Mouse (Mus musculus) liver, embryonic 13.5 days (tissue): ENCODE results near the gene Ier2. TPM values are rescaled to one million over a fixed set of nuclear protein-coding genes. Genes with fewer than 3 reads are reported as not detected.

ENCODE experiments used
- ATAC-seq: fragments of 200-750 bp; cut with Nextera tagmentation; 2 replicates; pipeline ENCODE4 v1.8.0; 2017; ENCODE audit warnings: low read depth, mild to moderate bottlenecking, moderate number of reproducible peaks, moderate library complexity
- DNase-seq: peaks from one replicate; pipeline ENCODE4 v3.0.0; 2022
- H3K27ac ChIP-seq: fragments of 300-500 bp; sonication (generic); 2 replicates; pipeline ENCODE4 v1.5.1; 2015; ENCODE audit warnings: moderate library complexity, mild to moderate bottlenecking, inconsistent platforms
- H3K27me3 ChIP-seq: fragments of 300-500 bp; sonication (generic); 2 replicates; pipeline ENCODE4 v1.6.1; 2015; ENCODE audit warnings: mild to moderate bottlenecking, inconsistent platforms
- H3K36me3 ChIP-seq: fragments of 300-500 bp; sonication (generic); 2 replicates; pipeline ENCODE4 v1.6.1; 2015; ENCODE audit warnings: mild to moderate bottlenecking, inconsistent platforms
- H3K4me1 ChIP-seq: fragments of 300-500 bp; sonication (generic); replicated peaks from 2 replicates; pipeline ENCODE4 v1.6.1; 2015; ENCODE audit warnings: inconsistent platforms
- H3K4me2 ChIP-seq: fragments of 300-500 bp; sonication (generic); 2 replicates; pipeline ENCODE4 v1.6.1; 2015; ENCODE audit warnings: inconsistent platforms, mild to moderate bottlenecking, moderate library complexity
- H3K4me3 ChIP-seq: fragments of 300-500 bp; sonication (generic); replicated peaks from 2 replicates; pipeline ENCODE4 v1.5.1; 2015; ENCODE audit warnings: mild to moderate bottlenecking, inconsistent platforms
- H3K9ac ChIP-seq: fragments of 300-500 bp; sonication (generic); 2 replicates; pipeline ENCODE4 v1.6.1; 2015; ENCODE audit warnings: mild to moderate bottlenecking, inconsistent platforms
- H3K9me3 ChIP-seq: fragments of 300-500 bp; sonication (generic); replicated peaks from 2 replicates; pipeline ENCODE4 v1.6.1; 2016; ENCODE audit warnings: inconsistent platforms
- WGBS: fragments of 180-500 bp; shearing (Covaris S2); methylation state at CpG from one replicate; pipeline ENCODE4 v1.1.7; 2015; ENCODE audit not compliant: insufficient replicate concordance; 5-methylcytosine and 5-hydroxymethylcytosine counted together
- polyA plus RNA-seq: library from polyadenylated mRNA; unstranded; fragments of >200 nt; fragmentation: Nextera tagmentation; extraction: Ambion mirVana; gene quantifications from 2 replicates; pipeline ENCODE4 v1.2.1, GENCODE M21; 2015

Ier2 gene
- polyA plus RNA-seq, 1 experiment from 2014 or later, result 20.5 TPM

DNA sequence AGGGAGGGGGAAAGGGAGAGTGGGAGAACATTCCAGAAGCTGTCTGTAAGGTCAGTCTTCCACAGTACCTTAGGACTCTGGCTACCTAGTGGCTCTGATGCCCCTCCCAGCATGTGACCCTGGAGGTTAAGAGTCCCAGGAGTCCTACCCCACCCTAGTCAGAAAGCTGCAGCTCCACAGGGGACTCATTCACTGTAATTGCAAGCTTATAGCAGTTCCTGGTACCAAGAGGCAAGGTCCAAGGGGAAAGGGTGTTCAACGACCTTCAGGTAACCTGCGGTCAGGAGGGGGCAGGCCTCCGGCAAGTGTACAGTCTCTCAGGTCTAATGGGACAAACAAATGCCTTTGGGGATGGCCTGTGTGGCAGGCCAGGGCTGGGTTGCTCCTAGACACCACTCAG lies 12.4 kb downstream of the Ier2 start:
- WGBS, result 56% methylated on average over 3 of the region's 3 CpGs
- no peaks in the 10 kb centered on the region for H3K9me3 ChIP-seq
- no peak overlapping the region for H3K4me2 ChIP-seq
- no peaks in the 10 kb centered on the region for H3K36me3 ChIP-seq
- H3K4me1 ChIP-seq, result peaks cover 35% of the 10 kb centered on the region
- H3K9ac ChIP-seq, result no peak overlapping the region
- H3K27ac ChIP-seq, result no peak overlapping the region
- ATAC-seq (no peak), DNase-seq (no peak)
- no peaks in the 10 kb centered on the region for H3K27me3 ChIP-seq
- no peak overlapping the region for H3K4me3 ChIP-seq

DNA sequence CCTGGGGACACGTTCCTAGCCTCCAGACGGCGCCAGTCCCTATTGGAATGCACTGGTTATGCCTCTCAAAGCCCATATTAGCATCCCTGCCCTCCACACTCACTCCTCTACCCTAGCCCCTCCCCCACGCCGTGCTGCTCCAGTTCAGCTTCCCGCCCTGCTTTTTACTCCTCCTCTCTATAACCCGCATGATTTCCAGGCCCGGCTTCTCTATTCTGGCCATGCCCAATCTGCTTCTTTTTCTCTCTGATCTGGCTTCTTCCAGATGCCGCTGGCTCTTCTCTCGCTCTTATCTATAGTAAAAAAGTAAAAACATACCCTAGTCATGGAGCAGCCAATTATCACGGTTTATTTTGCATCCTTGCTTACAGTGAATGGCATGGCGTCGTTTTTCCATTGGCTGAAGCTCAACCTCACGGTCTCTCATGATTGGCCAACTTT lies 15.2 kb downstream of the Ier2 start:
- Histone ChIP-seq H3K4me1 (peaks cover 18% of the 10 kb centered on the region), H3K9me3 (no peaks in the 10 kb centered on the region), H3K27me3 (no peaks in the 10 kb centered on the region), H3K27ac (peak overlapping the region; percentile 54), H3K4me2 (peak overlapping the region; percentile 65), H3K36me3 (no peaks in the 10 kb centered on the region), H3K9ac (peak overlapping the region; percentile 11; the same call in 1 of the 2 replicates), H3K4me3 (peak overlapping the region; percentile 32)
- ATAC-seq (peak; percentile 67), DNase-seq (no peak)
- 5% methylated on average over 14 of the region's 14 CpGs for WGBS

DNA sequence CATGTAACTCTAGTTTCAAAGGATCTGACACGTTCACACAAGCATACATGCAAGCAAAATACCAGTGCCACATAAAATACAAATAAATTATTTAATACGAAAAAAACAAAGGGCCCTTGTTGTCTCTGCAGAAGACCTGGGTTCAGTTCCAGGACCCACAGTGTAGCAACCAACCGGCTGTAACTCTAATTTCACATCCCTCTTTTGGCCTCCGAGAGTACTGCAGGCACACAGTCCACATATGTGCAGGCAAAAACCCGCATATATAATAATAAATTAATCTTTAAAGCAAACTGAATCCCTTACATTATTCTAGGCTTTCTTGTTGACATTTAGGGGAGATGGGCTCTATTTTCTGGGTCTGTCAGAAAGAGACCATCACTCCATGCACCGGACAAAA lies 15.9 kb downstream of the Ier2 start:
- 52% methylated on average over 6 of the region's 6 CpGs for WGBS
- DNase-seq, result no peak

DNA sequence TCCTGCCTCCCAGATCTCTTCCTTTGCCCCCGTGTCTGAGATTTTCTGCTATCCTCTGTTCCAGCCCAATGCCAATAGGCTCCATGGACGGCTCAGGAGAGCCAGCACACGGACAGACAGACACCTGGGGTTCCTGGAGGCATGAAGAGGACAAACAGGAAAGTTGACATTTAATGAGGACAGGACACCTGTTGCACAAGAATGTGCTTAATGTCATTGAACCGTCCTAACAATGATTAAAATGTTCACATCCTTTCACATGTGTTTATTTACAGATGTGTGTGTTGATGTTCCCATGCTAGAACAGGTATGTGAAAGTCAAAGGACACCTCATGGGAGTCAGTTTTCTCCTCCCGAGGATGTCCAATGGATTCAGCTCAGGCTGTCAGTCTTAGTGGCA lies 19.6 kb downstream of the Ier2 start:
- Histone ChIP-seq H3K4me1 (peaks cover 37% of the 10 kb centered on the region), H3K4me3 (no peak overlapping the region), H3K27me3 (peaks cover 6% of the 10 kb centered on the region), H3K9ac (no peak overlapping the region), H3K27ac (no peak overlapping the region), H3K9me3 (no peaks in the 10 kb centered on the region), H3K4me2 (no peak overlapping the region), H3K36me3 (no peaks in the 10 kb centered on the region)
- WGBS, result 67% methylated on average over 5 of the region's 5 CpGs
- no peak for ATAC-seq
- DNase-seq, result no peak

More for the DNA sequence above, 15.9 kb downstream of the Ier2 start:
- H3K36me3 ChIP-seq, result no peaks in the 10 kb centered on the region
- peaks cover 22% of the 10 kb centered on the region for H3K4me1 ChIP-seq
- no peak overlapping the region for H3K27ac ChIP-seq
- H3K4me3 ChIP-seq, result no peak overlapping the region
- no peaks in the 10 kb centered on the region for H3K9me3 ChIP-seq
- no peaks in the 10 kb centered on the region for H3K27me3 ChIP-seq
- ATAC-seq, result 0 out of 2 replicates have a peak, but pooled peaks have one; percentile 7
- peak overlapping the region; percentile 65 for H3K4me2 ChIP-seq
- no peak overlapping the region for H3K9ac ChIP-seq

DNA sequence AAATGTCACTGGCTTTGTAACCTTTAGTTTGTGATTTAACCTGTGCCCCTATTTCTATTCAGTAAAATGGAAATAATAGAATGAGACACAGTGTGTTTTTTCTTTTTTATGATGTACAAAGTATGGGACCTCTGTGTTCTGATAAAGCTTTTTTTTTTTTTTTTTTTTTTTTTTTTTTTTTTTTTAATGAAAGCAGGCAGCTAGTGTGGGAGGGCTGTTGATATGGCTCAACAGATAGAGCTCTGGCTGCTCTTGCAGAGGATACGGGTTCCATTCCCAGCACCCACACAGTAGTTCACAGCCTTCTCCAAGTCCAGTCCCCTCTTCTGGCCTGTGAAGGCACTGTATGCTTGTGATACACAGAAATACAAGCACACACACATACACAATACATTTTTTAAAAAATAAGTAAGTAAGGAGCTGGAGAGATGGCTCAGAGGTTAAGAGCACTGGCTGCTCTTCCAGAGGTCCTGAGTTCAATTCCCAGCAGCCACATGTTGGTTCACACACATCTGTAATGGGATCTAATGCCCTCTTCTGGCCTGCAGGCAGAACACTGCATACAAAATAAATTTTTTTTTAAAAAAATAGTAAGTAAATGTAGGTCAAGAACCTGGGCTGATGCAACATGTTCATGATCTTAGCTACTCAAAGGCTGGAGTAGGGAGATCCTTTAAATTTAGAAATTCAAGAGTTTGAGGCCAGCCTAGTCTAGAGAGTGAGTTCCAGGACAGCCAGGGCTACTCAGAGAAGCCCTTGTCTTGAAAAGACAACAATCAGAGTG lies 20.9 kb downstream of the Ier2 start:
- no peak overlapping the region for H3K4me3 ChIP-seq
- WGBS, result 16% methylated on average over 1 of the region's 1 CpGs
- H3K9me3 ChIP-seq, result no peaks in the 10 kb centered on the region
- ATAC-seq, result no peak
- H3K4me2 ChIP-seq, result no peak overlapping the region
- no peak overlapping the region for H3K27ac ChIP-seq
- H3K9ac ChIP-seq, result no peak overlapping the region
- DNase-seq, result no peak
- no peaks in the 10 kb centered on the region for H3K36me3 ChIP-seq
- peaks cover 27% of the 10 kb centered on the region for H3K4me1 ChIP-seq
- peaks cover 16% of the 10 kb centered on the region for H3K27me3 ChIP-seq

DNA sequence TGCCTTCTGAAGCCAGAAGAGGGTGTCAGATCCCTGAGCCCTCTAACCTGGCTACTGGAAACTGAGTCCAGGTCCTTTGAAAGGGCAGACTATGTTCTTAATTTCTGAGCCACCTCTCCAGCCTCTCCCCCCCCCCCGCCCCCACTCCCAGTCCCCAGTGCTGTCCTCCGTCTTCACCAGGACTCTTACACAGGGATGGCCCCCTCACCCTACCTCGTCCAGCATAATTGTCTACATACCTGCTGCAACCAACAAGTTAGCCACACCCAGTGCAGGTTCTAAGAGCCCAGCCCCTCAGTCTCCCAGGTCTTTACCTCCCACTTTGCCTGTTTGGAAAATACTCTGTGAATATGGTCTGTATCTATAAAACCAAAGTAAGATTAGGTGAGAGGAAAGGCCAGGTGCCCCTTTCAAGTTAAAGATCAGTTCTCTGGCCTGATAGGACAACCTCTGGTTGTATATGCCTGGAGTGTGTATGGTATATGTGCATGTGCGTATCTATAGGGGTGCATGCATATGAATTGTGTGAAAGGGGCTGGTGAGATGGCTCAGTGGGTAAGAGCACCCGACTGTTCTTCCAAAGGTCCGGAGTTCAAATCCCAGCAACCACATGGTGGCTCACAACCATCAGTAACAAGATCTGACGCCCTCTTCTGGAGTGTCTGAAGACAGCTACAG lies 21.9 kb downstream of the Ier2 start:
- Histone ChIP-seq H3K27me3 (peaks cover 22% of the 10 kb centered on the region), H3K36me3 (no peaks in the 10 kb centered on the region), H3K27ac (no peak overlapping the region), H3K4me1 (peaks cover 25% of the 10 kb centered on the region), H3K4me2 (no peak overlapping the region), H3K9me3 (no peaks in the 10 kb centered on the region), H3K4me3 (no peak overlapping the region), H3K9ac (no peak overlapping the region)
- WGBS, result 66% methylated on average over 7 of the region's 7 CpGs
- ATAC-seq (no peak), DNase-seq (no peak)

DNA sequence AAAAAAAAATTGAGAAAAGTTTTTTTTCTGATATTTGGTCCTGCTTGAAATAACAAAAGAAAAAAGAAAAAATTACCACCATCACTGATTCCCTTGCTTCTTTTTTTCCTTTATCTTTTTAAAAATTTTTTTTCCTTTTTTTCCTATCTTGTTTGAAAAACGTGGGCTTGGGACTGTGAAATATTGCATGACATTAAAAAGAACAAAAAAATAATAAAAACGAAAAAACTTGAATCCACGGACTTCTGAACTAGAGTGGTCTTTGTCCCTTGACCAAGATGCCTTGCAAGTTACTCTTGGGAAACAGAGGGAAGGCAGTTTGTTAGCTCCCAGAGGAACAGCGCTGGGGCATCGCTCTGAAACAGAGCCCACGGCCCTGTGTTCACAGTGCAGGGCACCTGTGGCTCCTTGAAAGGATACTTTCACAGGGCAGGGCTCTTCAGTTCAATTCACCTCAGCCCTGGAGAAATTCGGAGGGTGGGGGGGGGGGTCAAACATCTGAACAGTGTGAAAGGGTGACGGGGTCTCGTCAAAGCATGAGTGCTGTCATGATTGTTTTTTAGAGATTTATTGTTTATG lies 22.6 kb downstream of the Ier2 start:
- Histone ChIP-seq H3K9ac (peak overlapping the region; percentile 73), H3K9me3 (no peaks in the 10 kb centered on the region), H3K4me2 (peak overlapping the region; percentile 72), H3K4me1 (peaks cover 25% of the 10 kb centered on the region), H3K27ac (no peak overlapping the region), H3K27me3 (peaks cover 22% of the 10 kb centered on the region), H3K4me3 (peak overlapping the region; percentile 68), H3K36me3 (no peaks in the 10 kb centered on the region)
- DNase-seq, result no peak
- WGBS, result 43% methylated on average over 9 of the region's 9 CpGs
- no peak for ATAC-seq

DNA sequence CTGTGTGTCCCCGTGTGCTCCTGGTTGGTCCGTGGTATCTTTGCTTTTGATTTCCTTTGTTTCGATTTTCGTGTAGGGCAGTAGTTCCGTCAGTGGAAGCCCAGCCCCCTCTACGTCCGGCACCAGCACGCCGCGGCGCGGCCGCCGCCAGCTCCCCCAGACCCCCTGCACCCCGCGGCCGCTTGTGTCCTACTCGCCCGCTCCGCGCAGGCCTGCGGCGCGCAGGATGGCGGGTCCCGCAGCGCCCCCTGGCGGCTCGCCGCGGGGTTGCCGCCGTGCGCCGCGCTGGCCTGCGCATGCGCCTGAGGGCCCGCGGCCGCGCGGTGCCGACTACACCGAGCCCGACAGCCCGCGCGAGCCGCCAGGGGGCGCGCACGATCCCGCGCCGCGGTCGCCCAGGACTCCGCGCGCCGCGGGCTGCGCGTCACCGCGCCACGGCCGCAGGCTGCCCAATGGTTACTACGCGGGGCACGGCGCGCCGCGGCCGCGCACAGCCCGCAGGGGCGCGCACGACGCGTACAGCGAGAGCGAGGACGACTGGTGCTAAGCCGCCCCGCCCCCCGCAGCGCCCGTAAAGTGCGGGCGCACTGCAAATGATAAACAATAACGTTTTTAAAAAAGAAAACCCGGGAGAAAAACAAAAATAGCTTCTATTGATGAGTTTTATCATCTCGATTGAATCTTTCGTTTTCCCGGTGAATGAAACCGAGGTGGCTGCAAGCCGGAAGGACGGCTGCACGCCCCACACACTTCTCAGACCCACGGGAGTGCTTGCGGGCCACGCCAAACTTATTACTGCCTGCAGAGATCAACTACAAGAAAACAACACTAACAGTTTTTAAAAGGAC lies 23.3 kb downstream of the Ier2 start:
- Histone ChIP-seq H3K4me2 (peak overlapping the region; percentile 88), H3K36me3 (no peaks in the 10 kb centered on the region), H3K9ac (peak overlapping the region; percentile 77), H3K27me3 (peaks cover 22% of the 10 kb centered on the region), H3K4me3 (peak overlapping the region; percentile 69), H3K4me1 (peaks cover 25% of the 10 kb centered on the region), H3K9me3 (no peaks in the 10 kb centered on the region), H3K27ac (peak overlapping the region; percentile 64)
- ATAC-seq (peak; percentile 97), DNase-seq (peak; percentile 92)
- under 1% methylated on average over 65 of the region's 106 CpGs for WGBS

DNA sequence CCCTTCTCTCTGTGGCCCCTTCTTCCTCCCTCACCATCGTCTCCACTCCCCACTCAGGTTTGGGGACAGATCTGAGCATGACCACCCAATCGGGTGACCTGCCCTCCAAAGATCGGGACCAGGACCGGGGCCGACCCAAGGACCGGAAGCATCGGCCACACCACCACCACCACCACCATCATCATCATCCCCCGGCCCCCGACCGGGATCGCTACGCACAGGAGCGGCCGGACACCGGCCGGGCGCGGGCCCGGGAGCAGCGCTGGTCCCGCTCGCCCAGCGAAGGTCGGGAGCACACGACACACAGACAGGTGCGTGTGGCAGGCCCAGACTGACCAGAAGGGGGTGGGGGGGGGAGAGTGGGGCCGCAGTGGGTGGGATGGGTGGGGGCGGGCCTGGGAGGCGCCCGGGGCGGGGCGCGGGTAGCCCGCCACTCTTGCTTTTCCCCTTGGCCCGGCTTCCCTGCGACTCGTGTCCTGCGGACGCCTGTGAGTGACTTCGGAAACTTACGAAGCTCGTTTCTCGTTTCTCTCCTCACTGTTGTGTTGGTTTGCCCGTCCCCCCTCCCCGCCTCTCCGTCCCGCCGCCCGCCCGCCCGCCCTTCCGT lies 24.0 kb downstream of the Ier2 start:
- Histone ChIP-seq H3K4me1 (peaks cover 25% of the 10 kb centered on the region), H3K27me3 (peaks cover 22% of the 10 kb centered on the region), H3K9me3 (no peaks in the 10 kb centered on the region), H3K4me3 (peak overlapping the region; percentile 69), H3K4me2 (peak overlapping the region; percentile 88), H3K36me3 (no peaks in the 10 kb centered on the region), H3K27ac (peak overlapping the region; percentile 64), H3K9ac (peak overlapping the region; percentile 77)
- 1% methylated on average over 42 of the region's 52 CpGs for WGBS
- DNase-seq (no peak), ATAC-seq (peak; percentile 2)

DNA sequence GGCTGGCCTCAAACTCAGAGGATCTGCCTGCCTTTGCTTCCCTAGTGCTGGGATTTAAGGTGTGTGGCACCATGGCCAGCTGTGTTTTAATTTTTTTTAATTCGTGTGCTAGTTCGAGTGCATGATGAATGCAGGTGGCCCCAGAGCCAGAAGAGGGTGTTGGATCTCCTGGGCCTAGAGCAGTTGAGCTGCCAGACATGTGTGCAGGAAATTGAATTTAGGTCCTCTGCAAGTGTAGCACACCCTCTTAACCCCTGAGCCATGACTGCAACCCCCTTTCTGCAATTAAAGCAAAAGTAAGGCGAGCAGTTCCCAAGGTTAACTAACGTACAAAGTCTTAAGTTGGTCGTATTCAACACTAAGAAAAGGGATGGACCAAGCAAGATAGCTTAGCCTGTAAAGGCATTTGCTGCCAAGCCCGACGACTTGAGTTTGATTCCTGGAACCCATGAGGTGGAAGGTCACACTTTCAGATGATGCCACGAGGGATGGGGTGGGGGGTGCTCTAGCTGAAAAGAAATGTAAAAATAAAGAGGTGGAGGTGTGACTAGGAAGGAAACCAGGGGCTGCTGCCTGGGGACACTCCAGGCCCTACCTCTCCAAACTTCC lies 24.6 kb downstream of the Ier2 start:
- peaks cover 22% of the 10 kb centered on the region for H3K27me3 ChIP-seq
- H3K9me3 ChIP-seq, result no peaks in the 10 kb centered on the region
- WGBS, result 47% methylated on average over 8 of the region's 8 CpGs
- no peak overlapping the region for H3K27ac ChIP-seq
- peaks cover 25% of the 10 kb centered on the region for H3K4me1 ChIP-seq
- peak overlapping the region; percentile 69 for H3K4me3 ChIP-seq
- peak overlapping the region; percentile 77 for H3K9ac ChIP-seq
- no peak for ATAC-seq
- peak overlapping the region; percentile 88 for H3K4me2 ChIP-seq
- no peak for DNase-seq
- H3K36me3 ChIP-seq, result no peaks in the 10 kb centered on the region
